Mouse (Mus musculus) thymus, adult 2 months (tissue): Measurements from ENCODE around the gene Cby3. TPM values are rescaled to one million over a fixed set of nuclear protein-coding genes. Genes with fewer than 3 reads are reported as not detected.

Experiments used
- DNase-seq: peaks from one replicate; pipeline ENCODE4 v3.0.0; 2021
- H3K27ac ChIP-seq: fragments of 200-500 bp; 2 replicates; pipeline ENCODE4 v1.5.1; 2012; ENCODE audit warnings: low read length, control low read depth; ENCODE audit not compliant: control insufficient read depth, insufficient read depth
- H3K27me3 ChIP-seq: fragments of 200-500 bp; 2 replicates; pipeline ENCODE4 v1.6.1; 2012; ENCODE audit warnings: mild to moderate bottlenecking, low read length, moderate library complexity, mixed read lengths; ENCODE audit not compliant: control insufficient read depth, insufficient read depth
- H3K36me3 ChIP-seq: fragments of 200-500 bp; 2 replicates; pipeline ENCODE4 v1.6.1; 2012; ENCODE audit warnings: mild to moderate bottlenecking, low read length, moderate library complexity; ENCODE audit not compliant: control insufficient read depth, insufficient read depth
- H3K4me1 ChIP-seq: fragments of 200-500 bp; replicated peaks from 2 replicates; pipeline ENCODE4 v1.6.1; 2012; ENCODE audit warnings: low read length; ENCODE audit not compliant: control insufficient read depth, insufficient read depth
- H3K4me3 ChIP-seq: fragments of 200-500 bp; 2 replicates; pipeline ENCODE4 v1.5.1; 2012; ENCODE audit warnings: mild to moderate bottlenecking, low read length, control low read depth, moderate library complexity; ENCODE audit not compliant: control insufficient read depth, insufficient read depth
- CTCF ChIP-seq: fragments of 200-500 bp; IDR thresholded peaks from 2 replicates; pipeline ENCODE4 v1.5.1; 2012; ENCODE audit warnings: mild to moderate bottlenecking, control low read depth, low read length, moderate library complexity, borderline replicate concordance; ENCODE audit not compliant: control insufficient read depth, poor library complexity, insufficient read depth; ENCODE audit errors: extremely low read depth
- POLR2A ChIP-seq: fragments of 200-500 bp; IDR thresholded peaks from 2 replicates; pipeline ENCODE4 v1.6.1; 2012; ENCODE audit warnings: mild to moderate bottlenecking, low read length, control low read depth, moderate library complexity; ENCODE audit not compliant: control insufficient read depth, poor library complexity, insufficient read depth; ENCODE audit errors: extremely low read depth
- WGBS: fragments of 180-500 bp; shearing (Covaris S2); methylation state at CpG from one replicate; pipeline ENCODE4 v1.1.7; 2018; 5-methylcytosine and 5-hydroxymethylcytosine counted together
- polyA plus RNA-seq: library from polyadenylated mRNA; depleted of rRNA; stranded (reverse); fragments of >200 nt; gene quantifications from 2 replicates; pipeline ENCODE4 v1.2.3, GENCODE M21; 2012

The Cby3 gene
- polyA plus RNA-seq, 1 experiment: 0.16 TPM

GRCm38 (mm10) chr11:50325496-50326301, 28.6 kb upstream of the Cby3 start, which contains the start of gene Canx:
Canx (minus strand) TSS chr11:50325673.
- no peaks in the 10 kb centered on the region for H3K27me3 ChIP-seq
- H3K4me3 ChIP-seq: peak within 1 kb of the TSS; percentile 91
- TF ChIP-seq CTCF (peak; percentile 66; the same call in 1 of the 2 replicates), POLR2A (peak; percentile 94)
- H3K27ac ChIP-seq: no peak within 1 kb of the TSS
- peak; percentile 98 for DNase-seq
- H3K36me3 ChIP-seq: no peaks in the 10 kb centered on the region
- under 1% methylated on average over 64 of the region's 64 CpGs for WGBS
- no peaks in the 10 kb centered on the region for H3K4me1 ChIP-seq

- TF ChIP-seq CTCF (no peak), POLR2A (no peak)
- Histone ChIP-seq H3K4me1 (no peaks in the 10 kb centered on the region), H3K27me3 (no peaks in the 10 kb centered on the region), H3K4me3 (no peak overlapping the region; the same call in 1 of the 2 replicates), H3K27ac (no peak overlapping the region), H3K36me3 (no peaks in the 10 kb centered on the region)
- WGBS: 3% methylated on average over 7 of the region's 7 CpGs
- DNase-seq: no peak
Observed at GRCm38 (mm10) chr11:50326302-50326966, 27.8 kb upstream of the Cby3 start.

GRCm38 (mm10) chr11:50328075-50328625, 26.1 kb upstream of the Cby3 start:
- Histone ChIP-seq H3K27me3 (no peaks in the 10 kb centered on the region), H3K27ac (no peak overlapping the region), H3K36me3 (no peaks in the 10 kb centered on the region), H3K4me1 (no peaks in the 10 kb centered on the region), H3K4me3 (no peak overlapping the region)
- 55% methylated on average over 3 of the region's 3 CpGs for WGBS
- no peak for DNase-seq
- no peak for TF ChIP-seq CTCF
- no peak for TF ChIP-seq POLR2A

DNA sequence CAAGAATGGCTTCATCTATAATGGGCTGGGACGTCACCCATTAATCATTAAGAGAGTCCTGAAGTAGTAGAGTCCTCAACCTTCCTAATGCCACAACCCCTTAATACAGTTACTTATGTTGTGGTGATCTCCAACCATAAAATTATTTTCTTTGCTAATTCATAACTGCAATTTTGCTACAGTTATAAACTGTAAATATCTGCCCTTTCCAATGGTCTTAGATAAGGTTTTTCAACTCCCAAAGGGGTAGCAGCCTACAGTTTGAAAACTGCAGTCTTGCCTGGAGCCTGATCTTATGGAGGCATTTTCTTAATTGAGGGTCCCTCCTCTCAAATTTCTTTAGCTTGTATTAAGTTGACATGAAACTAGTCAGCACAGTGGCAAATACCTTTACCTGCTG, 24.9 kb upstream of the Cby3 start:
- Histone ChIP-seq H3K27me3 (no peaks in the 10 kb centered on the region), H3K27ac (no peak overlapping the region), H3K4me3 (no peak overlapping the region), H3K4me1 (no peaks in the 10 kb centered on the region), H3K36me3 (no peaks in the 10 kb centered on the region)
- DNase-seq: no peak
- no peak for TF ChIP-seq CTCF
- no peak for TF ChIP-seq POLR2A
- WGBS: 100% methylated on average over 1 of the region's 1 CpGs

DNA sequence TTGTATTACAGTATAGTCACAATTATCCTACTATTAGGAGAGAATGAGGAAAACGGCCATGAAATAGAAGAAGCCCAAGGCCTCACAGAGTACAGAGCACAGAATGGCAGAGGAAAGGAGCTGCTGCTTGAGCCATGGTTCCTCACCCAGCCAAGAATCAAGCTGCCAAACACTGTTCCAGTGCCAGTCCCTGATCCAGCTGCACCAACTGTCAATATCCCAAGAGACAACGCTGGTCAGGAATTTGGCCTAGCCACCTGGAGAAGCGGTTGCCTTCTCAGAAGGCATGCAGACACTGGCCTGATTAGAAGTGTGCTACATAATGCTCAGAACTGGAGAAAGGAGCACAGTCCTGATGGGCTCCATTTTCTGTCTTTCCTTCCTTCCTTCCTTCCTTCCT, 21.1 kb upstream of the Cby3 start:
- 97% methylated on average over 3 of the region's 3 CpGs for WGBS
- Histone ChIP-seq H3K27me3 (no peaks in the 10 kb centered on the region), H3K4me3 (no peak overlapping the region), H3K27ac (no peak overlapping the region), H3K36me3 (no peaks in the 10 kb centered on the region), H3K4me1 (no peaks in the 10 kb centered on the region)
- TF ChIP-seq POLR2A: no peak
- no peak for DNase-seq

GRCm38 (mm10) chr11:50336126-50336525, 18.1 kb upstream of the Cby3 start:
- Histone ChIP-seq H3K36me3 (no peaks in the 10 kb centered on the region), H3K4me1 (no peaks in the 10 kb centered on the region), H3K27ac (no peak overlapping the region), H3K27me3 (no peaks in the 10 kb centered on the region), H3K4me3 (no peak overlapping the region)
- TF ChIP-seq POLR2A (no peak), CTCF (no peak)
- WGBS: 92% methylated on average over 1 of the region's 1 CpGs
- DNase-seq: no peak
